Comparison of ENCODE assay signal across 24 mouse cellular contexts in the genomic region with DNA sequence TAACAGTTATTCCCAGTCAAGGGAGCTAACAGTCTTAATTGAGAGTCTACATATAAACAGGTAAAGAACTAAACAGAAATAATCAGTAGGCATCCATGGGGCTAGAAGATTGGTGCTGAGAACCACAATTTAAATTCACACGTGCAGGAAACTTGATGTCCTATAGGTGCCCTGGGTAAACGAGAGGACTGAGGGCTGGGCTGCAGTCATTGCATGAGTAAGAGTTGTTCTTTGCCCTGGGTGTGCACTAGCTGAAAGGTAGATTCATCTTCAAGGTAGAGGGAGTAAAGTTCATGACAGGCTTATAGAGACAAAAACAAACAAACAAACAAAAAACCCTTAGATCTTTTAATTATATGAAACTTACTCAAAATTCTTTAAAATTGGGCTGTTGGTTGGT.
DNase-seq lines count a peak whose midpoint lies in the region; ATAC-seq and TF ChIP-seq lines count a peak whose summit lies in the region.
"Had no signal": no experiment of that assay in that cellular context is flagged by ENCODE, and none has a peak within 500 bp of the region (broad histone marks: within the 10 kb centered on the region; RNA-seq: fewer than 3 reads in every experiment).

No protein-coding gene starts in this region.

- H3K4me3 ChIP-seq in gastrocnemius, adult 2 months = no peak overlapping the region
- H3K4me3 ChIP-seq in intestine, embryonic 16.5 days (ENCODE audit: low read length) = no peak overlapping the region
- H3K4me3 ChIP-seq in stomach, embryonic 15.5 days (replicated peaks) = no peak overlapping the region
- H3K4me3 ChIP-seq: forebrain, embryonic 10.5 days; forebrain, embryonic 13.5 days; heart, embryonic 12.5 days; heart, embryonic 15.5 days had no signal

- H3K27me3 ChIP-seq in intestine, embryonic 16.5 days (replicated peaks; ENCODE audit: control insufficient read depth, insufficient read depth, low read length) = no peaks in the 10 kb centered on the region
- no peaks in the 10 kb centered on the region for H3K27me3 ChIP-seq in stomach, embryonic 15.5 days (replicated peaks)
- H3K27me3 ChIP-seq: forebrain, embryonic 13.5 days; heart, embryonic 12.5 days; heart, embryonic 15.5 days had no signal

- peak; percentile 79 for ATAC-seq in intestine, embryonic 16.5 days
- 0 out of 2 replicates have a peak, but pooled peaks have one; percentile 32 for ATAC-seq in stomach, embryonic 15.5 days (ENCODE audit: insufficient read depth, low FRiP score, low read depth)
- ATAC-seq: forebrain, embryonic 13.5 days; forebrain, embryonic 16.5 days; hindbrain, postnatal 0 days; inflammation-experienced regulatory T-cells, adult 6 months had no signal

- TF ChIP-seq CTCF in gastrocnemius, adult 2 months (IDR thresholded peaks at IDR 0.05) = no peak

- intact Hi-C loops in gastrocnemius, adult 2 months (cut with DNase I) = loop anchor here (5.0 to 10.0 kb wide), 2 partner anchors 54 to 412 kb away; a partner anchor contains a TSS

- H3K27ac ChIP-seq in gastrocnemius, adult 2 months = peak overlapping the region; percentile 78
- no peak overlapping the region for H3K27ac ChIP-seq in intestine, embryonic 16.5 days (ENCODE audit: low read length)
- H3K27ac ChIP-seq in stomach, embryonic 15.5 days = no peak overlapping the region
- H3K27ac ChIP-seq: forebrain, embryonic 10.5 days; forebrain, embryonic 13.5 days; heart, embryonic 15.5 days; hindbrain, embryonic 14.5 days; hindbrain, postnatal 0 days had no signal

- H3K4me2 ChIP-seq in intestine, embryonic 16.5 days (ENCODE audit: low read depth, low read length) = no peak overlapping the region
- H3K4me2 ChIP-seq in stomach, embryonic 15.5 days = no peak overlapping the region
- H3K4me2 ChIP-seq: forebrain, embryonic 13.5 days; heart, embryonic 12.5 days; heart, embryonic 15.5 days; hindbrain, embryonic 14.5 days had no signal

- no peaks in the 10 kb centered on the region for H3K9me3 ChIP-seq in intestine, embryonic 16.5 days (ENCODE audit: control insufficient read depth, low read length)
- H3K9me3 ChIP-seq in stomach, embryonic 15.5 days = no peaks in the 10 kb centered on the region
- H3K9me3 ChIP-seq: forebrain, embryonic 10.5 days; forebrain, embryonic 13.5 days; heart, embryonic 12.5 days; heart, embryonic 15.5 days had no signal

- WGBS in intestine, embryonic 16.5 days = 51% methylated on average over 2 of the region's 2 CpGs
- WGBS in stomach, embryonic 15.5 days = 57% methylated on average over 2 of the region's 2 CpGs

- H3K36me3 ChIP-seq in intestine, embryonic 16.5 days (ENCODE audit: control insufficient read depth, insufficient read depth, low read length) = no peaks in the 10 kb centered on the region
- no peaks in the 10 kb centered on the region for H3K36me3 ChIP-seq in stomach, embryonic 15.5 days
- H3K36me3 ChIP-seq: forebrain, embryonic 10.5 days; heart, embryonic 12.5 days; heart, embryonic 15.5 days had no signal

- no peaks in the 10 kb centered on the region for H3K4me1 ChIP-seq in intestine, embryonic 16.5 days (ENCODE audit: control insufficient read depth, insufficient read depth, low read length)
- no peaks in the 10 kb centered on the region for H3K4me1 ChIP-seq in stomach, embryonic 15.5 days
- H3K4me1 ChIP-seq: forebrain, embryonic 13.5 days had no signal

- H3K9ac ChIP-seq in intestine, embryonic 16.5 days (ENCODE audit: low read depth, low read length) = no peak overlapping the region
- no peak overlapping the region for H3K9ac ChIP-seq in stomach, embryonic 15.5 days
- H3K9ac ChIP-seq: forebrain, embryonic 13.5 days; heart, embryonic 12.5 days; heart, embryonic 15.5 days; hindbrain, embryonic 14.5 days had no signal

- DNase-seq in gastrocnemius, adult 2 months = no peak
- DNase-seq in gastrocnemius, postnatal 4 days (ENCODE audit: low spot score in 2 of 2) = no peak
- no peak for DNase-seq in cerebellum, postnatal 4 days (ENCODE audit: low spot score in 2 of 2)
- DNase-seq in cerebellum, adult 11 months = no peak
- DNase-seq: adrenal gland, postnatal 10 days; adrenal gland, postnatal 36 days; cerebellum, adult 11-12 months; cerebellum, adult 8-10 months; cerebellum, postnatal 10 days; cerebellum, postnatal 36 days; gastrocnemius, postnatal 14 days; heart, adult 18-20 months; heart, postnatal 10 days; heart, postnatal 4 days had no signal
